Comparison of ENCODE assay signal across 8 mouse cellular contexts in genomic region chr6:120038366-120039255, GRCm38 (mm10). TPM values are rescaled to one million over a fixed set of nuclear protein-coding genes. Genes with fewer than 3 reads are reported as not detected.
A peak's percentile ranks its signal among the peaks of the same experiment; 100 is the strongest.
DNase-seq lines count a peak whose midpoint lies in the region; ATAC-seq lines count a peak whose summit lies in the region.

Wnk1 (minus strand) TSS chr6:120038672.

- peak; percentile 100 for DNase-seq in adipocyte (ENCODE audit: low spot score)
- DNase-seq in embryo, embryonic 10 days (ENCODE audit: low spot score) = peak; percentile 98
- DNase-seq in gastrocnemius, postnatal 10 days = peak; percentile 96
- peak; percentile 99 for DNase-seq in induced T-regulatory cell, adult 2 months (ENCODE audit: low read depth)
- peak; percentile 96 to 98 for DNase-seq in left cerebral cortex, adult 9 months (ENCODE audit: low spot score in 2 of 2)
- DNase-seq in right cerebral cortex, postnatal 14 days = peak; percentile 96
- DNase-seq in urinary bladder, postnatal 36 days (ENCODE audit: low spot score in 2 of 2) = peak; percentile 97

- peak; percentile 73 for ATAC-seq in megakaryocyte progenitor cell, adult 5-6 weeks (replicated peaks; ENCODE audit: poor library complexity)

RNA-seq across cellular contexts. Expression of gene Wnk1, which starts in this region (rescaled TPM):
- 100 to 1,000 TPM; 283 to 292 TPM for total RNA-seq in gastrocnemius, postnatal 10 days (2021)
- 225 and 297 TPM in 2 replicates for total RNA-seq in megakaryocyte progenitor cell, adult 5-6 weeks (2015)
- 157 and 179 TPM in 2 replicates for total RNA-seq in megakaryocyte progenitor cell, adult 5-6 weeks (2017)

Comparison
In these comparisons a context has a peak if more than half of its experiments do, and no peak if none do; other contexts are left out.
1. Peak in every context shown above with its lines: DNase-seq and ATAC-seq.